Mouse (Mus musculus) lung, postnatal 0 days (tissue): ENCODE measurements around the gene Osbpl3. TPM values are rescaled to one million over a fixed set of nuclear protein-coding genes. Genes with fewer than 3 reads are reported as not detected.

Experiments used
- ATAC-seq: fragments of 200-750 bp; cut with Nextera tagmentation; 2 replicates; pipeline ENCODE4 v1.8.0; 2017; ENCODE audit warnings: moderate library complexity
- DNase-seq: peaks from one replicate; pipeline ENCODE4 v3.0.0-alpha.2; 2016; ENCODE audit warnings: low spot score
- H3K27ac ChIP-seq: fragments of 300-500 bp; sonication (generic); 2 replicates; pipeline ENCODE4 v1.5.1; 2014; ENCODE audit warnings: antibody characterized with exemption, mild to moderate bottlenecking, low read length, mixed read lengths
- H3K27me3 ChIP-seq: fragments of 300-500 bp; sonication (generic); replicated peaks from 2 replicates; pipeline ENCODE4 v1.6.1; 2014; ENCODE audit warnings: low read length, mixed read lengths; ENCODE audit not compliant: insufficient read depth
- H3K36me3 ChIP-seq: fragments of 300-500 bp; sonication (generic); 2 replicates; pipeline ENCODE4 v1.6.1; 2014; ENCODE audit warnings: low read length, mixed read lengths; ENCODE audit not compliant: insufficient read depth
- H3K4me1 ChIP-seq: fragments of 300-500 bp; sonication (generic); 2 replicates; pipeline ENCODE4 v1.6.1; 2014; ENCODE audit warnings: antibody characterized with exemption, low read depth, low read length, mixed read lengths; ENCODE audit not compliant: insufficient read depth
- H3K4me2 ChIP-seq: fragments of 300-500 bp; sonication (generic); replicated peaks from 2 replicates; pipeline ENCODE4 v1.6.1; 2014; ENCODE audit warnings: low read depth, mild to moderate bottlenecking, low read length, moderate library complexity, mixed read lengths
- H3K4me3 ChIP-seq: fragments of 300-500 bp; sonication (generic); 2 replicates; pipeline ENCODE4 v1.5.1; 2014; ENCODE audit warnings: low read depth, low read length
- H3K9ac ChIP-seq: fragments of 300-500 bp; sonication (generic); replicated peaks from 2 replicates; pipeline ENCODE4 v1.6.1; 2014; ENCODE audit warnings: low read depth, mild to moderate bottlenecking
- H3K9me3 ChIP-seq: fragments of 300-500 bp; sonication (generic); 2 replicates; pipeline ENCODE4 v1.6.1; 2016; ENCODE audit warnings: low read length, mixed read lengths
- CTCF ChIP-seq: IDR thresholded peaks from 2 replicates; pipeline ENCODE4 v1.5.1; 2016; ENCODE audit warnings: antibody characterized with exemption, mild to moderate bottlenecking
- EP300 ChIP-seq: IDR thresholded peaks from 2 replicates; pipeline ENCODE4 v1.6.1; 2016; ENCODE audit warnings: antibody characterized with exemption, mild to moderate bottlenecking, control low read depth
- WGBS: fragments of 180-500 bp; shearing (Covaris S2); extraction: QIAGEN DNeasy Blood & Tissue Kit; methylation state at CpG from one replicate; pipeline ENCODE4 v1.1.7; 2014; 5-methylcytosine and 5-hydroxymethylcytosine counted together
- polyA plus RNA-seq: library from polyadenylated mRNA; unstranded; fragments of >200 nt; fragmentation: Nextera tagmentation; extraction: Ambion mirVana; gene quantifications from 2 replicates; pipeline ENCODE4 v1.2.1, GENCODE M21; 2015

The Osbpl3 gene
- polyA plus RNA-seq, 1 experiment from 2014 or later, result 4.7 TPM

DNA sequence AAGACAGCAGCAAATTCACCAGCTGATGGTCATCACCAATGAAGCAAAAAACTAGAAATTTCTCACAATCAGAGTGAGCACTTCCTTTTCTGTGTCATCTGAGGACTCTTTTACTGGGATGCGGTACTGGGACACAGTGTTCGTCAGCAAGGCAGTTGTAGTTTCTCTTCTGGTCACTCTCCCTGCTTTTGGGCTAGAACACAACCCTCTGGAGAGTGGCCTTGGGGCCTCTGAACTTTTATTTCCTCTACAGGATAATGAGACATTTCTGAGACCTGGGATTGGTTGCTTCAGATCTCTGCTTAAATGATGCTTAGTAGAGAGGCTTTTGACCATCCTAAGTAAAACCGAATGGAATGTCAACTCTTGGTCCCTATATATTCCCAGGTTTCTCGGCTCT lies 29.4 kb downstream of the Osbpl3 start:
- DNase-seq (no peak), ATAC-seq (no peak)
- H3K4me1 ChIP-seq, result no peaks in the 10 kb centered on the region
- H3K27ac ChIP-seq, result no peak overlapping the region
- no peak overlapping the region for H3K4me2 ChIP-seq
- H3K4me3 ChIP-seq, result no peak overlapping the region
- no peak overlapping the region for H3K9ac ChIP-seq
- no peaks in the 10 kb centered on the region for H3K36me3 ChIP-seq
- H3K27me3 ChIP-seq, result no peaks in the 10 kb centered on the region
- H3K9me3 ChIP-seq, result no peaks in the 10 kb centered on the region
- 83% methylated on average over 4 of the region's 4 CpGs for WGBS
- no peak for TF ChIP-seq EP300
- no peak for TF ChIP-seq CTCF

GRCm38 (mm10) chr6:50424271-50424670 lies 31.7 kb downstream of the Osbpl3 start:
- 64% methylated on average over 4 of the region's 4 CpGs for WGBS
- no peaks in the 10 kb centered on the region for H3K36me3 ChIP-seq
- no peak overlapping the region for H3K27ac ChIP-seq
- TF ChIP-seq EP300 (peak; percentile 73), CTCF (no peak)
- ATAC-seq (peak; percentile 68), DNase-seq (no peak)
- no peak overlapping the region for H3K4me2 ChIP-seq
- H3K4me1 ChIP-seq, result no peaks in the 10 kb centered on the region
- no peaks in the 10 kb centered on the region for H3K27me3 ChIP-seq
- no peaks in the 10 kb centered on the region for H3K9me3 ChIP-seq
- H3K4me3 ChIP-seq, result no peak overlapping the region
- H3K9ac ChIP-seq, result no peak overlapping the region

GRCm38 (mm10) chr6:50420413-50420812 lies 35.6 kb downstream of the Osbpl3 start:
- Histone ChIP-seq H3K4me2 (no peak overlapping the region), H3K9me3 (no peaks in the 10 kb centered on the region), H3K36me3 (no peaks in the 10 kb centered on the region), H3K9ac (no peak overlapping the region), H3K4me1 (no peaks in the 10 kb centered on the region), H3K27me3 (no peaks in the 10 kb centered on the region), H3K4me3 (no peak overlapping the region), H3K27ac (no peak overlapping the region)
- DNase-seq, result no peak
- no peak for TF ChIP-seq EP300
- TF ChIP-seq CTCF, result no peak
- WGBS, result 82% methylated on average over 2 of the region's 2 CpGs
- ATAC-seq, result no peak

GRCm38 (mm10) chr6:50419518-50420290 lies 36.3 kb downstream of the Osbpl3 start:
- TF ChIP-seq EP300, result no peak
- TF ChIP-seq CTCF, result no peak
- H3K27ac ChIP-seq, result no peak overlapping the region
- no peak overlapping the region for H3K4me2 ChIP-seq
- H3K4me1 ChIP-seq, result no peaks in the 10 kb centered on the region
- ATAC-seq (no peak), DNase-seq (no peak)
- WGBS, result 81% methylated on average over 10 of the region's 10 CpGs
- H3K9ac ChIP-seq, result no peak overlapping the region
- no peaks in the 10 kb centered on the region for H3K27me3 ChIP-seq
- H3K9me3 ChIP-seq, result no peaks in the 10 kb centered on the region
- no peak overlapping the region for H3K4me3 ChIP-seq
- no peaks in the 10 kb centered on the region for H3K36me3 ChIP-seq

DNA sequence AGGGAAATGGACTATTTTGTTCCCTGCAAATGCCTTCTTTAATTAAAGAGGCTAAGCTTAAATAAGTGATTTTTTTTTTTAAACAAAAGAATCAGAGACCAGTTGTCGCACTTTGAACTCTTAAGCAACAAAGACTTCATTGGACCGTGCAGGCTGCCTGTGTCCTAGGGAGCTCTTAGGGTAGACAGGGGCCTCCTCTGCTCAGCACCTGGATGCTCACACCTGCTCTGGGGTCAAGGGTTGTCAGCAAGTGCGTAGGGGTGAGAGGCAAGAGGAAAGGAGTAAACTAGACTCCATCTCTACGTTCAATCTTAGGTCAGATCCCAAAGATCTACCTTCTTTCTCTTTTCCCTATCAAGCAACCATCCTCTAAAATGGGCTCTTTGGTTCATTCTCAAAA lies 37.0 kb downstream of the Osbpl3 start:
- H3K27me3 ChIP-seq, result no peaks in the 10 kb centered on the region
- H3K4me2 ChIP-seq, result no peak overlapping the region
- no peak for ATAC-seq
- no peaks in the 10 kb centered on the region for H3K4me1 ChIP-seq
- H3K4me3 ChIP-seq, result no peak overlapping the region
- H3K9me3 ChIP-seq, result no peaks in the 10 kb centered on the region
- no peak overlapping the region for H3K27ac ChIP-seq
- DNase-seq, result no peak
- WGBS, result 79% methylated on average over 4 of the region's 4 CpGs
- H3K9ac ChIP-seq, result no peak overlapping the region
- no peaks in the 10 kb centered on the region for H3K36me3 ChIP-seq
- TF ChIP-seq CTCF, result no peak
- TF ChIP-seq EP300, result no peak

- no peak for ATAC-seq
- Histone ChIP-seq H3K36me3 (no peaks in the 10 kb centered on the region), H3K4me3 (no peak overlapping the region), H3K9me3 (no peaks in the 10 kb centered on the region), H3K4me2 (no peak overlapping the region), H3K27ac (no peak overlapping the region), H3K4me1 (no peaks in the 10 kb centered on the region), H3K9ac (no peak overlapping the region), H3K27me3 (no peaks in the 10 kb centered on the region)
- 93% methylated on average over 5 of the region's 5 CpGs for WGBS
- TF ChIP-seq CTCF (no peak), EP300 (no peak)
- DNase-seq, result no peak
These were observed 39.1 kb downstream of the Osbpl3 start for GRCm38 (mm10) chr6:50416854-50417253.
